Mouse (Mus musculus): ENCODE data around the gene Cenph.
A peak's percentile ranks its signal among the peaks of the same experiment; 100 is the strongest.
"Not testable (repeated sequence)": the region's sequence is repeated elsewhere in the genome, so short reads cannot be mapped to it uniquely, and the experiment has no call there.

Cenph gene

GRCm38 (mm10) chr13:100746090-100746489 is 29.6 kb downstream of the Cenph start:
- no peak for DNase-seq (ENCODE audit: low spot score in 2 of 2)

- peak; percentile 88 to 90 for DNase-seq (ENCODE audit: low spot score in 2 of 2)
Observed at GRCm38 (mm10) chr13:100744036-100744744, 31.5 kb downstream of the Cenph start, which contains the start of gene Mrps36. Mrps36 (minus strand) TSS chr13:100744659.

GRCm38 (mm10) chr13:100743346-100744035 is 32.2 kb downstream of the Cenph start:
- no peak for DNase-seq (ENCODE audit: low spot score in 2 of 2)

GRCm38 (mm10) chr13:100742831-100743230 is 32.9 kb downstream of the Cenph start:
- no peak for DNase-seq (ENCODE audit: low spot score in 2 of 2)

GRCm38 (mm10) chr13:100732756-100733155 is 42.9 kb downstream of the Cenph start:
- no peak for DNase-seq (ENCODE audit: low spot score in 2 of 2)

- DNase-seq (ENCODE audit: low spot score in 2 of 2): not testable (repeated sequence)
Observed at GRCm38 (mm10) chr13:100731462-100732046, 44.1 kb downstream of the Cenph start.

- DNase-seq (ENCODE audit: low spot score in 2 of 2): peak; percentile 86 to 91
Observed at GRCm38 (mm10) chr13:100730861-100731176, 44.9 kb downstream of the Cenph start, which contains the start of gene Cdk7. Cdk7 (minus strand) TSS chr13:100730939.

- peak in 1 of 2 experiments; percentile 9 for DNase-seq (ENCODE audit: low spot score in 2 of 2)
Observed at GRCm38 (mm10) chr13:100730153-100730860, 45.4 kb downstream of the Cenph start.

- DNase-seq (ENCODE audit: low spot score in 2 of 2): not testable (repeated sequence)
Observed at GRCm38 (mm10) chr13:100728530-100728929, 47.2 kb downstream of the Cenph start.

- DNase-seq (ENCODE audit: low spot score in 2 of 2): no peak
Observed at GRCm38 (mm10) chr13:100728086-100728485, 47.6 kb downstream of the Cenph start.

GRCm38 (mm10) chr13:100725194-100725593 is 50.5 kb downstream of the Cenph start:
- DNase-seq (ENCODE audit: low spot score in 2 of 2): no peak

- no peak for DNase-seq (ENCODE audit: low spot score in 2 of 2)
Observed at GRCm38 (mm10) chr13:100724051-100724754, 51.5 kb downstream of the Cenph start.

- no peak for DNase-seq (ENCODE audit: low spot score in 2 of 2)
Observed at GRCm38 (mm10) chr13:100721656-100722055, 54.0 kb downstream of the Cenph start.

- DNase-seq (ENCODE audit: low spot score in 2 of 2): no peak
Observed at GRCm38 (mm10) chr13:100715467-100715866, 60.2 kb downstream of the Cenph start.

All from natural killer cell, adult 2 months (primary cell).